Comparison of ENCODE assay signal across 8 mouse cellular contexts in genomic region chr11:29714789-29715188, GRCm38 (mm10). TPM values are rescaled to one million over a fixed set of nuclear protein-coding genes. Genes with fewer than 3 reads are reported as not detected.
DNase-seq lines count a peak whose midpoint lies in the region.

No protein-coding gene starts in this region.

- DNase-seq in cerebellum, postnatal 10 days = peak; percentile 62 to 71
- DNase-seq in cerebellum, adult 9-11 months = no peak
- peak; percentile 51 for DNase-seq in layer of hippocampus, adult 11-12 months (ENCODE audit: low spot score)
- no peak for DNase-seq in layer of hippocampus, adult 8-10 months (ENCODE audit: low spot score in 2 of 2)
- peak; percentile 54 for DNase-seq in CD4-positive, CD25-positive, alpha-beta regulatory T cell, adult 2 months (ENCODE audit: low read depth, low spot score)
- peak; percentile 42 for DNase-seq in induced T-regulatory cell, adult 2 months (ENCODE audit: low read depth)
- no peak for DNase-seq in spleen, postnatal 4 days (ENCODE audit: low spot score in 2 of 2)
- DNase-seq in urinary bladder, postnatal 10 days (ENCODE audit: low spot score) = no peak

RNA-seq across cellular contexts. Expression of gene Rtn4, which starts 22.0 kb away (rescaled TPM):
- 100 to 1,000 TPM; 471 to 516 (median 496) TPM for total RNA-seq in layer of hippocampus, adult 8-10 months (2022)

Comparison
In these comparisons a context has a peak if more than half of its experiments do, and no peak if none do; other contexts are left out.
1. DNase-seq: peak in cerebellum, postnatal 10 days (2 of 2), layer of hippocampus, adult 11-12 months (single experiment), CD4-positive, CD25-positive, alpha-beta regulatory T cell, adult 2 months (single experiment) and induced T-regulatory cell, adult 2 months (single experiment); none in cerebellum, adult 9-11 months (single experiment), layer of hippocampus, adult 8-10 months (0 of 2), spleen, postnatal 4 days (0 of 2) and urinary bladder, postnatal 10 days (single experiment).